Mouse (Mus musculus) intestine, embryonic 14.5 days (tissue): ENCODE measurements at regions not wholly inside any gene's neighbourhood (a gene's known extent, or its start where the extent isn't known, plus 50 kb on each side); places are given as distances from the start of the nearest gene placed in this dataset.

ENCODE experiments used
- ATAC-seq: fragments of 200-750 bp; cut with Nextera tagmentation; replicated peaks from 2 replicates; pipeline ENCODE4 v1.8.0; 2017; ENCODE audit warnings: low read depth, moderate number of reproducible peaks, moderate TSS enrichment, moderate library complexity; ENCODE audit not compliant: low FRiP score, low TSS enrichment
- DNase-seq: peaks from one replicate; pipeline ENCODE4 v3.0.0-alpha.2; 2018; ENCODE audit warnings: low spot score
- H3K27ac ChIP-seq: fragments of 300-500 bp; sonication (generic); 2 replicates; pipeline ENCODE4 v1.5.1; 2014; ENCODE audit warnings: low read depth, mild to moderate bottlenecking, control low read depth
- H3K27me3 ChIP-seq: fragments of 300-500 bp; sonication (generic); replicated peaks from 2 replicates; pipeline ENCODE4 v1.6.1; 2014; ENCODE audit warnings: low read length, control low read depth; ENCODE audit not compliant: control insufficient read depth, insufficient read depth
- H3K36me3 ChIP-seq: fragments of 300-500 bp; sonication (generic); 2 replicates; pipeline ENCODE4 v1.6.1; 2014; ENCODE audit warnings: low read length, control low read depth; ENCODE audit not compliant: control insufficient read depth, insufficient read depth
- H3K4me1 ChIP-seq: fragments of 300-500 bp; sonication (generic); replicated peaks from 2 replicates; pipeline ENCODE4 v1.6.1; 2014; ENCODE audit warnings: low read length, control low read depth, mixed read lengths; ENCODE audit not compliant: control insufficient read depth, insufficient read depth
- H3K4me2 ChIP-seq: fragments of 300-500 bp; sonication (generic); 2 replicates; pipeline ENCODE4 v1.6.1; 2014; ENCODE audit warnings: low read length
- H3K4me3 ChIP-seq: fragments of 300-500 bp; sonication (generic); 2 replicates; pipeline ENCODE4 v1.5.1; 2014; ENCODE audit warnings: low read depth, low read length, control low read depth, mixed read lengths
- H3K9ac ChIP-seq: fragments of 300-500 bp; sonication (generic); 2 replicates; pipeline ENCODE4 v1.6.1; 2014; ENCODE audit warnings: mild to moderate bottlenecking, low read length
- H3K9me3 ChIP-seq: fragments of 300-500 bp; sonication (generic); 2 replicates; pipeline ENCODE4 v1.6.1; 2016; ENCODE audit warnings: low read length, control low read depth; ENCODE audit not compliant: control insufficient read depth
- WGBS: fragments of 180-500 bp; shearing (Covaris S2); extraction: QIAGEN DNeasy Blood & Tissue Kit; methylation state at CpG from one replicate; pipeline ENCODE4 v1.1.7; 2014; 5-methylcytosine and 5-hydroxymethylcytosine counted together

GRCm38 (mm10) chr2:118033377-118033776 is 78.3 kb upstream of the Thbs1 start:
- Histone ChIP-seq H3K27me3 (no peaks in the 10 kb centered on the region), H3K4me3 (no peak overlapping the region), H3K27ac (no peak overlapping the region), H3K36me3 (no peaks in the 10 kb centered on the region), H3K9ac (no peak overlapping the region), H3K4me1 (no peaks in the 10 kb centered on the region; the same call in 1 of the 2 replicates), H3K9me3 (no peaks in the 10 kb centered on the region), H3K4me2 (no peak overlapping the region)
- no peak for DNase-seq
- no peak for ATAC-seq
- 80% methylated on average over 4 of the region's 4 CpGs for WGBS

- no peak overlapping the region for H3K9ac ChIP-seq
- H3K4me1 ChIP-seq, result no peaks in the 10 kb centered on the region; the same call in 1 of the 2 replicates
- DNase-seq, result no peak
- H3K27ac ChIP-seq, result no peak overlapping the region
- 86% methylated on average over 3 of the region's 3 CpGs for WGBS
- no peak overlapping the region for H3K4me2 ChIP-seq
- H3K27me3 ChIP-seq, result no peaks in the 10 kb centered on the region
- no peaks in the 10 kb centered on the region for H3K36me3 ChIP-seq
- H3K4me3 ChIP-seq, result no peak overlapping the region
- ATAC-seq, result no peak
- no peaks in the 10 kb centered on the region for H3K9me3 ChIP-seq
These were observed 77.7 kb upstream of the Thbs1 start for GRCm38 (mm10) chr2:118034026-118034425.

GRCm38 (mm10) chr2:118035333-118035732 is 76.3 kb upstream of the Thbs1 start:
- WGBS, result 97% methylated on average over 1 of the region's 1 CpGs
- no peak for ATAC-seq
- H3K27me3 ChIP-seq, result no peaks in the 10 kb centered on the region

GRCm38 (mm10) chr2:118038859-118039818 is 72.5 kb upstream of the Thbs1 start:
- Histone ChIP-seq H3K36me3 (no peaks in the 10 kb centered on the region), H3K27me3 (no peaks in the 10 kb centered on the region), H3K9me3 (no peaks in the 10 kb centered on the region), H3K27ac (peak overlapping the region; percentile 55), H3K4me1 (peaks cover 3% of the 10 kb centered on the region; the same call in 1 of the 2 replicates), H3K4me2 (no peak overlapping the region), H3K9ac (no peak overlapping the region), H3K4me3 (no peak overlapping the region)
- peak; percentile 92 for ATAC-seq
- WGBS, result 48% methylated on average over 16 of the region's 16 CpGs
- peak; percentile 72 for DNase-seq

More at GRCm38 (mm10) chr2:118035333-118035732, 76.3 kb upstream of the Thbs1 start:
- Histone ChIP-seq H3K36me3 (no peaks in the 10 kb centered on the region), H3K27ac (no peak overlapping the region), H3K4me1 (no peaks in the 10 kb centered on the region; the same call in 1 of the 2 replicates), H3K4me2 (no peak overlapping the region), H3K4me3 (no peak overlapping the region), H3K9me3 (no peaks in the 10 kb centered on the region), H3K9ac (no peak overlapping the region)
- no peak for DNase-seq

GRCm38 (mm10) chr2:118039819-118040206 is 71.9 kb upstream of the Thbs1 start:
- H3K9ac ChIP-seq, result no peak overlapping the region
- no peaks in the 10 kb centered on the region for H3K9me3 ChIP-seq
- no peaks in the 10 kb centered on the region for H3K36me3 ChIP-seq
- H3K27ac ChIP-seq, result peak overlapping the region; percentile 55
- H3K4me1 ChIP-seq, result peaks cover 3% of the 10 kb centered on the region; the same call in 1 of the 2 replicates
- H3K4me3 ChIP-seq, result no peak overlapping the region
- H3K4me2 ChIP-seq, result no peak overlapping the region
- WGBS, result 75% methylated on average over 4 of the region's 4 CpGs
- H3K27me3 ChIP-seq, result no peaks in the 10 kb centered on the region
- DNase-seq (no peak), ATAC-seq (no peak)

GRCm38 (mm10) chr2:118042380-118043055 is 69.2 kb upstream of the Thbs1 start:
- Histone ChIP-seq H3K9ac (no peak overlapping the region), H3K27me3 (no peaks in the 10 kb centered on the region), H3K4me3 (no peak overlapping the region), H3K27ac (no peak overlapping the region), H3K36me3 (no peaks in the 10 kb centered on the region), H3K9me3 (no peaks in the 10 kb centered on the region), H3K4me1 (peaks cover 3% of the 10 kb centered on the region; the same call in 1 of the 2 replicates), H3K4me2 (no peak overlapping the region)
- DNase-seq (no peak), ATAC-seq (no peak)
- WGBS, result 70% methylated on average over 5 of the region's 5 CpGs

- no peak for DNase-seq
- H3K27ac ChIP-seq, result no peak overlapping the region
- no peaks in the 10 kb centered on the region for H3K9me3 ChIP-seq
- peaks cover 3% of the 10 kb centered on the region; the same call in 1 of the 2 replicates for H3K4me1 ChIP-seq
- H3K4me3 ChIP-seq, result no peak overlapping the region
- ATAC-seq, result no peak
- H3K9ac ChIP-seq, result no peak overlapping the region
- WGBS, result 63% methylated on average over 1 of the region's 1 CpGs
- H3K27me3 ChIP-seq, result no peaks in the 10 kb centered on the region
- no peaks in the 10 kb centered on the region for H3K36me3 ChIP-seq
- no peak overlapping the region for H3K4me2 ChIP-seq
These were observed 67.0 kb upstream of the Thbs1 start for GRCm38 (mm10) chr2:118044666-118045065.

GRCm38 (mm10) chr2:118050326-118050725 is 61.4 kb upstream of the Thbs1 start:
- H3K9ac ChIP-seq, result no peak overlapping the region
- ATAC-seq (no peak), DNase-seq (no peak)
- H3K27me3 ChIP-seq, result no peaks in the 10 kb centered on the region
- no peak overlapping the region for H3K27ac ChIP-seq
- WGBS, result 72% methylated on average over 2 of the region's 2 CpGs
- H3K36me3 ChIP-seq, result no peaks in the 10 kb centered on the region
- no peak overlapping the region for H3K4me3 ChIP-seq
- no peaks in the 10 kb centered on the region for H3K9me3 ChIP-seq
- H3K4me2 ChIP-seq, result no peak overlapping the region
- H3K4me1 ChIP-seq, result no peaks in the 10 kb centered on the region
